Mouse (Mus musculus): ENCODE measurements around the gene Pou6f2. TPM values are rescaled to one million over a fixed set of nuclear protein-coding genes. Genes with fewer than 3 reads are reported as not detected.

The Pou6f2 gene
- polyA plus RNA-seq, 2 experiments = not detected

GRCm38 (mm10) chr13:18323407-18323806 is 74.1 kb downstream of the Pou6f2 start:
- Histone ChIP-seq H3K27me3 (ENCODE audit: control insufficient read depth, insufficient read depth, low read length) (no peaks in the 10 kb centered on the region), H3K36me3 (replicated peaks; ENCODE audit: control insufficient read depth, insufficient read depth, low read depth) (no peaks in the 10 kb centered on the region), H3K4me3 (ENCODE audit: insufficient read depth in 1 of 2, low read depth in 2 of 2, low read length in 2 of 2) (no peak overlapping the region), H3K9me3 (ENCODE audit: control insufficient read depth, low read length) (no peaks in the 10 kb centered on the region), H3K27ac (no peak overlapping the region), H3K4me1 (replicated peaks; ENCODE audit: control insufficient read depth in 2 of 2, insufficient read depth in 2 of 2, low read length in 1 of 2) (no peaks in the 10 kb centered on the region), H3K4me2 (ENCODE audit: low read depth) (no peak overlapping the region), H3K9ac (replicated peaks) (no peak overlapping the region)
- 57% methylated on average over 8 of the region's 8 CpGs for WGBS (ENCODE audit: insufficient replicate concordance)
- ATAC-seq (ENCODE audit: insufficient read depth) (no peak), DNase-seq (ENCODE audit: low read depth in 3 of 3, low spot score in 3 of 3) (no peak)
- TF ChIP-seq CTCF (IDR thresholded peaks at IDR 0.05; ENCODE audit: low read depth) (no peak), EP300 (IDR thresholded peaks at IDR 0.05; ENCODE audit: low read depth) (no peak)

GRCm38 (mm10) chr13:18312613-18313012 is 84.9 kb downstream of the Pou6f2 start:
- Histone ChIP-seq H3K27ac (no peak overlapping the region), H3K4me1 (replicated peaks; ENCODE audit: control insufficient read depth in 2 of 2, insufficient read depth in 2 of 2, low read length in 1 of 2) (no peaks in the 10 kb centered on the region), H3K4me2 (ENCODE audit: low read depth) (no peak overlapping the region), H3K9ac (replicated peaks) (no peak overlapping the region), H3K27me3 (ENCODE audit: control insufficient read depth, insufficient read depth, low read length) (no peaks in the 10 kb centered on the region), H3K36me3 (replicated peaks; ENCODE audit: control insufficient read depth, insufficient read depth, low read depth) (no peaks in the 10 kb centered on the region), H3K4me3 (ENCODE audit: insufficient read depth in 1 of 2, low read depth in 2 of 2, low read length in 2 of 2) (no peak overlapping the region), H3K9me3 (ENCODE audit: control insufficient read depth, low read length) (no peaks in the 10 kb centered on the region)
- DNase-seq (ENCODE audit: low read depth in 3 of 3, low spot score in 3 of 3) = no peak
- WGBS (ENCODE audit: insufficient replicate concordance) = 60% methylated on average over 8 of the region's 8 CpGs
- no peak for ATAC-seq (ENCODE audit: insufficient read depth)
- TF ChIP-seq EP300 (IDR thresholded peaks at IDR 0.05; ENCODE audit: low read depth) (no peak), CTCF (IDR thresholded peaks at IDR 0.05; ENCODE audit: low read depth) (no peak)

GRCm38 (mm10) chr13:18309024-18309423 is 88.5 kb downstream of the Pou6f2 start:
- Histone ChIP-seq H3K4me2 (ENCODE audit: low read depth) (no peak overlapping the region), H3K9ac (replicated peaks) (no peak overlapping the region), H3K36me3 (replicated peaks; ENCODE audit: control insufficient read depth, insufficient read depth, low read depth) (no peaks in the 10 kb centered on the region), H3K4me1 (replicated peaks; ENCODE audit: control insufficient read depth in 2 of 2, insufficient read depth in 2 of 2, low read length in 1 of 2) (no peaks in the 10 kb centered on the region), H3K27me3 (ENCODE audit: control insufficient read depth, insufficient read depth, low read length) (no peaks in the 10 kb centered on the region), H3K4me3 (ENCODE audit: insufficient read depth in 1 of 2, low read depth in 2 of 2, low read length in 2 of 2) (no peak overlapping the region), H3K9me3 (ENCODE audit: control insufficient read depth, low read length) (no peaks in the 10 kb centered on the region), H3K27ac (no peak overlapping the region)
- WGBS (ENCODE audit: insufficient replicate concordance) = 75% methylated on average over 7 of the region's 7 CpGs
- no peak for ATAC-seq (ENCODE audit: insufficient read depth)
- DNase-seq (ENCODE audit: low read depth in 3 of 3, low spot score in 3 of 3) = no peak
- TF ChIP-seq EP300 (IDR thresholded peaks at IDR 0.05; ENCODE audit: low read depth) (no peak), CTCF (IDR thresholded peaks at IDR 0.05; ENCODE audit: low read depth) (no peak)

- Histone ChIP-seq H3K9me3 (ENCODE audit: control insufficient read depth, low read length) (no peaks in the 10 kb centered on the region), H3K9ac (replicated peaks) (no peak overlapping the region), H3K27ac (no peak overlapping the region), H3K4me2 (ENCODE audit: low read depth) (no peak overlapping the region), H3K36me3 (replicated peaks; ENCODE audit: control insufficient read depth, insufficient read depth, low read depth) (no peaks in the 10 kb centered on the region), H3K4me1 (replicated peaks; ENCODE audit: control insufficient read depth in 2 of 2, insufficient read depth in 2 of 2, low read length in 1 of 2) (no peaks in the 10 kb centered on the region), H3K4me3 (ENCODE audit: insufficient read depth in 1 of 2, low read depth in 2 of 2, low read length in 2 of 2) (no peak overlapping the region), H3K27me3 (ENCODE audit: control insufficient read depth, insufficient read depth, low read length) (no peaks in the 10 kb centered on the region)
- TF ChIP-seq EP300 (IDR thresholded peaks at IDR 0.05; ENCODE audit: low read depth) (no peak), CTCF (IDR thresholded peaks at IDR 0.05; ENCODE audit: low read depth) (no peak)
- WGBS (ENCODE audit: insufficient replicate concordance) = 73% methylated on average over 7 of the region's 7 CpGs
- ATAC-seq (ENCODE audit: insufficient read depth) = no peak
- DNase-seq (ENCODE audit: low read depth in 3 of 3, low spot score in 3 of 3) = no peak
These were observed 90.9 kb downstream of the Pou6f2 start for GRCm38 (mm10) chr13:18306506-18307145.

GRCm38 (mm10) chr13:18299966-18300365 is 97.5 kb downstream of the Pou6f2 start:
- H3K36me3 ChIP-seq (replicated peaks; ENCODE audit: control insufficient read depth, insufficient read depth, low read depth) = no peaks in the 10 kb centered on the region
- H3K9me3 ChIP-seq (ENCODE audit: control insufficient read depth, low read length) = no peaks in the 10 kb centered on the region
- WGBS (ENCODE audit: insufficient replicate concordance) = 71% methylated on average over 1 of the region's 1 CpGs
- no peak overlapping the region for H3K4me3 ChIP-seq (ENCODE audit: insufficient read depth in 1 of 2, low read depth in 2 of 2, low read length in 2 of 2)
- ATAC-seq (ENCODE audit: insufficient read depth) (no peak), DNase-seq (ENCODE audit: low read depth in 3 of 3, low spot score in 3 of 3) (no peak)
- H3K9ac ChIP-seq (replicated peaks) = no peak overlapping the region
- no peaks in the 10 kb centered on the region for H3K4me1 ChIP-seq (replicated peaks; ENCODE audit: control insufficient read depth in 2 of 2, insufficient read depth in 2 of 2, low read length in 1 of 2)
- TF ChIP-seq EP300 (IDR thresholded peaks at IDR 0.05; ENCODE audit: low read depth) = no peak
- no peak for TF ChIP-seq CTCF (IDR thresholded peaks at IDR 0.05; ENCODE audit: low read depth)
- H3K27ac ChIP-seq = no peak overlapping the region
- H3K4me2 ChIP-seq (ENCODE audit: low read depth) = no peak overlapping the region
- H3K27me3 ChIP-seq (ENCODE audit: control insufficient read depth, insufficient read depth, low read length) = no peaks in the 10 kb centered on the region

Data from liver, embryonic 14.5 days (tissue).